Mouse (Mus musculus) stomach, postnatal 0 days (tissue): ENCODE measurements at regions not wholly inside any gene's neighbourhood (a gene's known extent, or its start where the extent isn't known, plus 50 kb on each side); places are given as distances from the start of the nearest gene placed in this dataset.

Source experiments
- CTCF ChIP-seq: IDR thresholded peaks from 2 replicates; pipeline ENCODE4 v1.5.1; 2016; ENCODE audit warnings: antibody characterized with exemption, low read depth, mild to moderate bottlenecking, moderate library complexity
- EP300 ChIP-seq: optimal IDR thresholded peaks from 2 replicates; pipeline ENCODE3; 2016; ENCODE audit warnings: antibody characterized with exemption

DNA sequence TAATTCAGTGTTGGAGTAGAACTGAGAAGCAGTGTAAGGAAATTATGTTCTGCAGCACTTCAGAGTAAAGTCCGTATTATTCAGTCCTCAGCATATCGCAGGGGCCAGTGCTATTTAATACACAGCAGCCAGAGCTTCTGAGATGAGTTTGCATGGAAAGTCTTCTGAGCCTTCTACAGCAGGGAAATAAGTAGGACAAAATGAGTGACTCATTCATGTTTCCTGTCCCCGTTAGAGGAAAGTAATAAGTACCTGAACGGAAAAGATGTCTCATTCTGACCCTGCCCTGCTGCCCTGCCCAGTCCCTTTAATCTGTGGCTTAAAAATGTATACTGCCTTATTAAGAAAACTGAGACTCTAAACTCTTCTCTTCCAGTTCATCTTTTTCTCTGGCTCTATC lies 940.1 kb upstream of the Gm7489 start:
- no peak for TF ChIP-seq CTCF
- TF ChIP-seq EP300: no peak
